9 mouse cellular contexts compared by ENCODE assay signal in genomic region chr11:98355732-98356299, GRCm38 (mm10). TPM values are rescaled to one million over a fixed set of nuclear protein-coding genes. Genes with fewer than 3 reads are reported as not detected.
DNase-seq lines count a peak whose midpoint lies in the region; ATAC-seq lines count a peak whose summit lies in the region.
"Had no signal": no experiment of that assay in that cellular context is flagged by ENCODE, and none has a peak within 500 bp of the region (broad histone marks: within the 10 kb centered on the region; RNA-seq: fewer than 3 reads in every experiment).

No protein-coding gene starts in this region.

- no peak overlapping the region for H3K4me3 ChIP-seq in forebrain, embryonic 14.5 days (ENCODE audit: low read depth, low read length)
- H3K4me3 ChIP-seq in forebrain, embryonic 16.5 days (replicated peaks; ENCODE audit: low read length) = no peak overlapping the region
- H3K4me3 ChIP-seq: limb, embryonic 15.5 days had no signal

- no peaks in the 10 kb centered on the region for H3K36me3 ChIP-seq in forebrain, embryonic 14.5 days (ENCODE audit: control insufficient read depth, insufficient read depth, low read length)
- no peaks in the 10 kb centered on the region for H3K36me3 ChIP-seq in forebrain, embryonic 16.5 days (ENCODE audit: control insufficient read depth, insufficient read depth)

- peaks cover 11% of the 10 kb centered on the region; the same call in 1 of the 2 replicates for H3K27me3 ChIP-seq in forebrain, embryonic 14.5 days (replicated peaks; ENCODE audit: control insufficient read depth, insufficient read depth, low read length)
- peaks cover 2% of the 10 kb centered on the region for H3K27me3 ChIP-seq in forebrain, embryonic 16.5 days (replicated peaks; ENCODE audit: control insufficient read depth, insufficient read depth, low read length)

- peak; percentile 89 for DNase-seq in forebrain, embryonic 14.5 days (ENCODE audit: low spot score)
- DNase-seq in 3T3-L1 (ENCODE audit: low read depth, low spot score) = peak; percentile 91
- DNase-seq in WW6 (ENCODE audit: low read depth, low spot score) = peak; percentile 88
- DNase-seq in kidney, postnatal 36 days = peak; percentile 60 to 68
- DNase-seq in natural killer cell, adult 2 months (ENCODE audit: low spot score in 2 of 2) = peak; percentile 71 to 75
- no peak for DNase-seq in gastrocnemius, postnatal 14 days

- ATAC-seq in forebrain, embryonic 14.5 days = peak; percentile 30; the same call in 1 of the 2 replicates
- ATAC-seq in forebrain, embryonic 16.5 days = no peak
- peak; percentile 43; the same call in 1 of the 2 replicates for ATAC-seq in erythroblast, adult 5-6 weeks (replicated peaks; ENCODE audit: low FRiP score, poor library complexity, severe bottlenecking)

- H3K27ac ChIP-seq in forebrain, embryonic 14.5 days (ENCODE audit: low read depth, low read length) = no peak overlapping the region
- H3K27ac ChIP-seq in forebrain, embryonic 16.5 days (ENCODE audit: low read length) = no peak overlapping the region
- H3K27ac ChIP-seq: limb, embryonic 15.5 days had no signal

- WGBS in forebrain, embryonic 14.5 days = 11% methylated on average over 6 of the region's 6 CpGs
- 10% methylated on average over 6 of the region's 6 CpGs for WGBS in forebrain, embryonic 16.5 days

- peaks cover 12% of the 10 kb centered on the region for H3K4me1 ChIP-seq in forebrain, embryonic 14.5 days (ENCODE audit: control insufficient read depth, insufficient read depth, low read length)
- H3K4me1 ChIP-seq in forebrain, embryonic 16.5 days (replicated peaks; ENCODE audit: control insufficient read depth, insufficient read depth, low read length) = peaks cover 31% of the 10 kb centered on the region

- intact Hi-C loops in gastrocnemius, postnatal 14 days (cut with DNase I; ENCODE audit: low total_unique reads) = no loop called here

- H3K9me3 ChIP-seq in forebrain, embryonic 14.5 days (replicated peaks; ENCODE audit: control insufficient read depth, low read length) = no peaks in the 10 kb centered on the region
- H3K9me3 ChIP-seq in forebrain, embryonic 16.5 days (ENCODE audit: control insufficient read depth, low read length) = no peaks in the 10 kb centered on the region
- H3K9me3 ChIP-seq: limb, embryonic 15.5 days had no signal

- no peak overlapping the region for H3K4me2 ChIP-seq in forebrain, embryonic 14.5 days (ENCODE audit: low read length)
- H3K4me2 ChIP-seq in forebrain, embryonic 16.5 days (ENCODE audit: low read length) = no peak overlapping the region
- H3K4me2 ChIP-seq: limb, embryonic 15.5 days had no signal

- no peak overlapping the region for H3K9ac ChIP-seq in forebrain, embryonic 14.5 days (ENCODE audit: low read length)
- no peak overlapping the region for H3K9ac ChIP-seq in forebrain, embryonic 16.5 days (replicated peaks; ENCODE audit: low read depth, low read length)
- H3K9ac ChIP-seq: limb, embryonic 15.5 days had no signal

RNA-seq across cellular contexts. Expression of gene Stard3, which starts 2.4 kb away (rescaled TPM):
- 43.8 and 46.6 TPM in 2 replicates for polyA plus RNA-seq in forebrain, embryonic 14.5 days (2014; fragmentation: Nextera tagmentation; extraction: Ambion mirVana)
- polyA plus RNA-seq in forebrain, embryonic 16.5 days (2015; fragmentation: Nextera tagmentation; extraction: Ambion mirVana) = 52.8 and 56.3 TPM in 2 replicates
- 8.5 and 9.2 TPM in 2 replicates for total RNA-seq in erythroblast, adult 5-6 weeks (2015; ENCODE audit: low replicate concordance)
- total RNA-seq in erythroblast, adult 5-6 weeks (2017; ENCODE audit: low replicate concordance) = 2.8 and 6.0 TPM in 2 replicates
- total RNA-seq in gastrocnemius, postnatal 14 days (2021) = 1 to 10 TPM; 7.3 to 9.4 TPM

RNA-seq across cellular contexts. Expression of gene Ppp1r1b, which starts 7.6 kb away (rescaled TPM):
- 33.1 and 42.2 TPM in 2 replicates for polyA plus RNA-seq in forebrain, embryonic 14.5 days (2014; fragmentation: Nextera tagmentation; extraction: Ambion mirVana)
- 69.7 and 72.4 TPM in 2 replicates for polyA plus RNA-seq in forebrain, embryonic 16.5 days (2015; fragmentation: Nextera tagmentation; extraction: Ambion mirVana)
- total RNA-seq in erythroblast, adult 5-6 weeks (2015; ENCODE audit: low replicate concordance) = not detected in 2 replicates
- not detected in 2 replicates for total RNA-seq in erythroblast, adult 5-6 weeks (2017; ENCODE audit: low replicate concordance)
- under 1 TPM; 0.20 to 0.29 TPM for total RNA-seq in gastrocnemius, postnatal 14 days (2021)

RNA-seq across cellular contexts. Expression of gene Neurod2, which starts 26.4 kb away (rescaled TPM):
- 64.1 and 90.9 TPM in 2 replicates for polyA plus RNA-seq in forebrain, embryonic 14.5 days (2014; fragmentation: Nextera tagmentation; extraction: Ambion mirVana)
- 110 and 133 TPM in 2 replicates for polyA plus RNA-seq in forebrain, embryonic 16.5 days (2015; fragmentation: Nextera tagmentation; extraction: Ambion mirVana)
- not detected in 2 replicates for total RNA-seq in erythroblast, adult 5-6 weeks (2015; ENCODE audit: low replicate concordance)
- not detected in 2 replicates for total RNA-seq in erythroblast, adult 5-6 weeks (2017; ENCODE audit: low replicate concordance)
- not detected for total RNA-seq in gastrocnemius, postnatal 14 days (2021)
- polyA plus RNA-seq: limb, embryonic 15.5 days had no signal

RNA-seq across cellular contexts. Expression of gene Tcap, which starts 27.8 kb away (rescaled TPM):
- polyA plus RNA-seq in forebrain, embryonic 14.5 days (2014; fragmentation: Nextera tagmentation; extraction: Ambion mirVana) = 0.23 TPM in 1 of 2 replicates, not detected in the other
- polyA plus RNA-seq in forebrain, embryonic 16.5 days (2015; fragmentation: Nextera tagmentation; extraction: Ambion mirVana) = 0.23 and 0.26 TPM in 2 replicates
- not detected in 2 replicates for total RNA-seq in erythroblast, adult 5-6 weeks (2015; ENCODE audit: low replicate concordance)
- not detected in 2 replicates for total RNA-seq in erythroblast, adult 5-6 weeks (2017; ENCODE audit: low replicate concordance)
- 1,000 to 10,000 TPM in 1 of 2 experiments, 100 to 1,000 TPM in 1; 673 to 1,120 TPM for total RNA-seq in gastrocnemius, postnatal 14 days (2021)

RNA-seq across cellular contexts. Expression of gene Pnmt, which starts 30.4 kb away (rescaled TPM):
- 0.32 and 0.36 TPM in 2 replicates for polyA plus RNA-seq in forebrain, embryonic 14.5 days (2014; fragmentation: Nextera tagmentation; extraction: Ambion mirVana)
- 0.21 and 0.86 TPM in 2 replicates for polyA plus RNA-seq in forebrain, embryonic 16.5 days (2015; fragmentation: Nextera tagmentation; extraction: Ambion mirVana)
- total RNA-seq in erythroblast, adult 5-6 weeks (2015; ENCODE audit: low replicate concordance) = not detected in 2 replicates
- total RNA-seq in erythroblast, adult 5-6 weeks (2017; ENCODE audit: low replicate concordance) = not detected in 2 replicates
- total RNA-seq in gastrocnemius, postnatal 14 days (2021) = under 1 TPM; 0.39 to 0.53 TPM
